Mouse (Mus musculus): ENCODE data around the gene Klk1b1. TPM values are rescaled to one million over a fixed set of nuclear protein-coding genes. Genes with fewer than 3 reads are reported as not detected.
"Not testable (repeated sequence)": the region's sequence is repeated elsewhere in the genome, so short reads cannot be mapped to it uniquely, and the experiment has no call there.

The Klk1b1 gene
- polyA plus RNA-seq, 2 experiments from 2014 or later, result not detected

- ATAC-seq, result not testable (repeated sequence)
Observed at GRCm38 (mm10) chr7:44011868-44012267, 45.3 kb downstream of the Klk1b1 start, which contains the start of gene Klk1b26. Klk1b26 (plus strand) TSS chr7:44012168.

- not testable (repeated sequence) for ATAC-seq
Observed at GRCm38 (mm10) chr7:44014666-44015065, 48.1 kb downstream of the Klk1b1 start.

- ATAC-seq, result no peak
Observed at GRCm38 (mm10) chr7:44015071-44015470, 48.5 kb downstream of the Klk1b1 start.

Other genes starting within 250 kb of the Klk1b1 start
- gene Klk12, start 197.9 kb upstream of the Klk1b1 start, polyA plus RNA-seq (2017; shearing (Covaris generic)), result not detected
- gene Klk11, start 192.1 kb upstream of the Klk1b1 start, polyA plus RNA-seq (2017; shearing (Covaris generic)), result 1 to 10 TPM in 1 of 2 experiments, not detected in 1; 1.0 TPM
- gene Klk10, start 185.7 kb upstream of the Klk1b1 start, polyA plus RNA-seq (2017; shearing (Covaris generic)), result under 1 TPM in 1 of 2 experiments, not detected in 1; 0.23 TPM
- not detected for gene Klk9, start 174.9 kb upstream of the Klk1b1 start, polyA plus RNA-seq (2017; shearing (Covaris generic))
- 100 to 1,000 TPM; 136 to 138 TPM for gene Klk8, start 169.2 kb upstream of the Klk1b1 start, polyA plus RNA-seq (2017; shearing (Covaris generic))
- under 1 TPM in 1 of 2 experiments, not detected in 1; 0.23 TPM for gene Klk7, start 155.5 kb upstream of the Klk1b1 start, polyA plus RNA-seq (2017; shearing (Covaris generic))
- gene Klk6, start 142.3 kb upstream of the Klk1b1 start, polyA plus RNA-seq (2017; shearing (Covaris generic)), result not detected
- not detected for gene Klk5, start 124.8 kb upstream of the Klk1b1 start, polyA plus RNA-seq (2017; shearing (Covaris generic))
- gene Klk4, start 85.6 kb upstream of the Klk1b1 start, polyA plus RNA-seq (2017; shearing (Covaris generic)), result not detected
- not detected for gene Klk15, start 33.0 kb upstream of the Klk1b1 start, polyA plus RNA-seq (2017; shearing (Covaris generic))
- not detected for gene Klk1b8, start 16.1 kb upstream of the Klk1b1 start, polyA plus RNA-seq (2017; shearing (Covaris generic))
- not detected for gene Klk1b9, start 9.3 kb downstream of the Klk1b1 start, polyA plus RNA-seq (2017; shearing (Covaris generic))
- not detected for gene Klk1b11, start 29.1 kb downstream of the Klk1b1 start, polyA plus RNA-seq (2017; shearing (Covaris generic))
- not detected for gene Klk1b26, start 45.4 kb downstream of the Klk1b1 start, polyA plus RNA-seq (2017; shearing (Covaris generic))
- 1 to 10 TPM; 1.7 to 5.7 TPM for gene Klk1b27, start 85.5 kb downstream of the Klk1b1 start, polyA plus RNA-seq (2017; shearing (Covaris generic))
- not detected for gene Klk1b21, start 135.6 kb downstream of the Klk1b1 start, polyA plus RNA-seq (2017; shearing (Covaris generic))
- gene Klk1b22, start 145.9 kb downstream of the Klk1b1 start, polyA plus RNA-seq (2017; shearing (Covaris generic)), result not detected
- not detected for gene Klk1b16, start 170.0 kb downstream of the Klk1b1 start, polyA plus RNA-seq (2017; shearing (Covaris generic))
- gene Klk1b24, start 221.5 kb downstream of the Klk1b1 start, polyA plus RNA-seq (2017; shearing (Covaris generic)), result not detected
- gene Klk1b3, start 231.4 kb downstream of the Klk1b1 start, polyA plus RNA-seq (2017; shearing (Covaris generic)), result not detected
- not detected for gene Klk1b4, start 240.7 kb downstream of the Klk1b1 start, polyA plus RNA-seq (2017; shearing (Covaris generic))
- gene Klk1b5, start 249.2 kb downstream of the Klk1b1 start, polyA plus RNA-seq (2017; shearing (Covaris generic)), result not detected